Mouse (Mus musculus) neural tube, embryonic 13.5 days (tissue): ENCODE measurements around the gene Ear6. TPM values are rescaled to one million over a fixed set of nuclear protein-coding genes. Genes with fewer than 3 reads are reported as not detected.
"Not testable (repeated sequence)": the region's sequence is repeated elsewhere in the genome, so short reads cannot be mapped to it uniquely, and the experiment has no call there.

Experiments
- ATAC-seq: fragments of 200-750 bp; cut with Nextera tagmentation; 2 replicates; pipeline ENCODE4 v1.8.0; 2017; ENCODE audit warnings: low read depth, mild to moderate bottlenecking, moderate TSS enrichment, moderate library complexity
- H3K27ac ChIP-seq: fragments of 300-500 bp; sonication (generic); replicated peaks from 2 replicates; pipeline ENCODE4 v1.5.1; 2015; ENCODE audit warnings: moderate library complexity, mild to moderate bottlenecking, inconsistent platforms
- H3K27me3 ChIP-seq: fragments of 300-500 bp; sonication (generic); 2 replicates; pipeline ENCODE4 v1.6.1; 2015; ENCODE audit warnings: mild to moderate bottlenecking, inconsistent platforms
- H3K36me3 ChIP-seq: fragments of 300-500 bp; sonication (generic); 2 replicates; pipeline ENCODE4 v1.6.1; 2015; ENCODE audit warnings: mild to moderate bottlenecking, inconsistent platforms
- H3K4me1 ChIP-seq: fragments of 300-500 bp; sonication (generic); replicated peaks from 2 replicates; pipeline ENCODE4 v1.6.1; 2015; ENCODE audit warnings: inconsistent platforms
- H3K4me2 ChIP-seq: fragments of 300-500 bp; sonication (generic); 2 replicates; pipeline ENCODE4 v1.6.1; 2015; ENCODE audit warnings: inconsistent platforms, mild to moderate bottlenecking, moderate library complexity
- H3K4me3 ChIP-seq: fragments of 300-500 bp; sonication (generic); 2 replicates; pipeline ENCODE4 v1.5.1; 2015; ENCODE audit warnings: mild to moderate bottlenecking, inconsistent platforms
- H3K9ac ChIP-seq: fragments of 300-500 bp; sonication (generic); 2 replicates; pipeline ENCODE4 v1.6.1; 2015; ENCODE audit warnings: moderate library complexity, mild to moderate bottlenecking, inconsistent platforms
- H3K9me3 ChIP-seq: fragments of 300-500 bp; sonication (generic); 2 replicates; pipeline ENCODE4 v1.6.1; 2016; ENCODE audit warnings: inconsistent platforms
- WGBS: fragments of 180-500 bp; shearing (Covaris S2); methylation state at CpG from one replicate; pipeline ENCODE4 v1.1.7; 2015; 5-methylcytosine and 5-hydroxymethylcytosine counted together
- polyA plus RNA-seq: library from polyadenylated mRNA; unstranded; fragments of >200 nt; fragmentation: Nextera tagmentation; extraction: Ambion mirVana; gene quantifications from 2 replicates; pipeline ENCODE4 v1.2.1, GENCODE M21; 2015

The Ear6 gene
- not detected in 2 replicates for polyA plus RNA-seq

DNA sequence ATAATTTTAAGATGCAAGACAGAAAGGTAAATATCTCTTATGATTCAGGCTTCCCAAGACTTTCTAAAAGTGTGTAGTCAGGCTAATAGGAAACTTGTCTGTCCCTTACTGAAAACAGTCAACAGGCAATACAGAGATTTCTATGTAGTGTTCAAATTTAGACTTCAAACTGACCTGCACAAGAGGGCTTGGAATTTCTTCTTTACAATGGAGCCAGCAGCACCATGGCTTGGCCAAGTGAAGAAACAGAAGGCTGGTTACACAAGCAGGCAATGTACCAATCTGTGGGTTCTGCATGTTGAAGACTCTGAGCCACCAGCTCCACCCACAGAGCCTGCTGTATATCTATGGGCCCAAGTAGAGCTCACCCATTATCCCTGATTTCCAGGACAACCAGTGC lies at the start of gene Ear6:
Ear6 (plus strand) TSS at position 301 of the 400 bp plus-strand sequence.
- Histone ChIP-seq H3K4me2 (no peak within 1 kb of the TSS), H3K27ac (no peak within 1 kb of the TSS), H3K4me3 (no peak within 1 kb of the TSS), H3K9me3 (no peaks in the 10 kb centered on the region), H3K36me3 (no peaks in the 10 kb centered on the region), H3K4me1 (no peaks in the 10 kb centered on the region), H3K9ac (no peak within 1 kb of the TSS), H3K27me3 (no peaks in the 10 kb centered on the region)
- no peak for ATAC-seq

DNA sequence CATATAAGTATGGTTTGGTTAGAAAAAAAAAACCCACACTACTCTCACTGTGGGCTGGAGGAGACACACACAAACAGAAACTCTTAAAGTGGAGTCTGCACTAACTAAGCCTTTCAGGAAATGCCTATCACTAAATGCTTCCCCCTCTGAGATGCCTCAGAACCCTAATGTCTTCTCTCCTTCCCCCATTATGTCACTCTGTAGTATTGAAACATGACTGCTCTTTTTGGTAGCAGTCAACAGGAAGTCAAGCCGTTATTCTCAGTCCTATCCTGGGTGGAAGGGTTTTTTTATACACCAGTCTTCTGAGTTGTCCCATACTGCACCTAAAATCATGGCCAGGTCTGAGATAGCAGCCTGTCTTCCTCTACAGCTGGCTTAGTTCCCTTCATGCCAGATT lies 26.9 kb upstream of the Ear6 start:
- no peak overlapping the region for H3K4me3 ChIP-seq

DNA sequence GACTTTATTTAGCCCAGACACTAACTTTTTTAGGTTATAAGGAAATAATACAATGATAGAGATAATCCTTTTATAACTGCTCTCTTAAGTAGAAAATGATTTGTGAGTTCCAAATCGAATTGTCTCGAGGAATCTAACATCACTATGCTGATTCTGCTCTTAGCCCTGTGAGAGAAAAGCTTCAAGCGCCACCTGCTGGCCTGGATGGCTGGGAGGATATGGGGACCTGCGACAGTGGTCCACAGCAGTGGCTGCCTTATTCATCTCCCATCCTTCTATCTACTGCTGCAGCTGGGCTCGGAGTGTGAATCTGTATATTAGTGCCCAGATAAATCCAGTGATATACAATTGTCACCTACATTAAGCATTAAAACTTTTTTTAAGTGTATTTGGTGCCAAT lies 25.7 kb upstream of the Ear6 start:
- 36% methylated on average over 5 of the region's 5 CpGs for WGBS
- H3K4me1 ChIP-seq, H3K27me3 ChIP-seq, H3K36me3 ChIP-seq, H3K4me3 ChIP-seq, ATAC-seq, H3K9ac ChIP-seq, H3K27ac ChIP-seq, H3K9me3 ChIP-seq, H3K4me2 ChIP-seq: not testable (repeated sequence)

More for the DNA sequence above, 26.9 kb upstream of the Ear6 start:
- Histone ChIP-seq H3K27me3 (no peaks in the 10 kb centered on the region), H3K36me3 (no peaks in the 10 kb centered on the region), H3K4me2 (no peak overlapping the region), H3K27ac (no peak overlapping the region), H3K9ac (no peak overlapping the region), H3K9me3 (no peaks in the 10 kb centered on the region), H3K4me1 (no peaks in the 10 kb centered on the region)
- 91% methylated on average over 1 of the region's 1 CpGs for WGBS
- ATAC-seq: no peak

DNA sequence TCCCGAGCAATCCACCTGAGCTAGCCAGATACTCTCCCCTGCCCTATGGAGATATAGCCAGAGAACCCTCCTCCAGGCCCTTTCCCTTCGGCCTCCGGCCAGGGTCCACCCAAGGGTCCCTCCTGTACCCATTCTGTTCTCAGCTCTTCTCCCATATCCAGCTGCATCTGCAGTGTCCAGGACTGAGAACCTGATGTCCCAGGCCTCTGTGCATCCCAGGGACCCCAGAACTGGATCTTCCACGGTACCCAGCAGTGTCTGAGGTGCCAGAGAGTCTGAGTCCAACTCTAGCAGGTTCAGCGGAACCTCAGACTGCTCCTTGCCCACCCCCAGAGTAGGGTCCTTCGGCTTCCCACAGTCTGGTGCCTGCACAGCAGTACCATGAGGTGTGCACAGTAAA lies 24.3 kb upstream of the Ear6 start:
- no peak overlapping the region for H3K27ac ChIP-seq
- H3K36me3 ChIP-seq: no peaks in the 10 kb centered on the region
- H3K4me2 ChIP-seq: no peak overlapping the region
- WGBS: 80% methylated on average over 6 of the region's 6 CpGs
- H3K4me3 ChIP-seq: no peak overlapping the region
- H3K27me3 ChIP-seq: no peaks in the 10 kb centered on the region
- no peak for ATAC-seq
- H3K9ac ChIP-seq: no peak overlapping the region
- H3K9me3 ChIP-seq: no peaks in the 10 kb centered on the region
- H3K4me1 ChIP-seq: no peaks in the 10 kb centered on the region

DNA sequence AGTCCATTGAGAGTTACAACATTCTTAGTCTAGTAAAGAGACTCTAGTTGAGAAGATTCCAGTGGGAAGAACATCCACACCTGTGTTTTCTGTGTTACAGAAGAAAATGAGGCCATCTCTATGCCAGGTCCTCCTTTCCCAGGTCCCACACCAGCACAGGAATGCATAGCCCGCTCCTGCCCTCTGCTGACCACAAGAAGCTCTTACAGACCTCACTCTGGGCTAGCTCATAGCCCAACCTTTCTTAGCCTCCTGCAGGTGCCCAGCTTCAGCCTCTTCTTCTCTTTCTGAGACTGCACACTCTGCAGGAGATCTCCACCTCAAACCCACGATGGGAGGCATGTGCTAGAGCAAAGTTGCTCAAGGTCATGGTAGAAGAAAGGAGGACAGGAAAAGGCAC lies 15.0 kb upstream of the Ear6 start:
- H3K27me3 ChIP-seq, H3K4me3 ChIP-seq, H3K9me3 ChIP-seq, H3K4me1 ChIP-seq, H3K36me3 ChIP-seq, H3K4me2 ChIP-seq, H3K9ac ChIP-seq, ATAC-seq, H3K27ac ChIP-seq: not testable (repeated sequence)
- WGBS: 29% methylated on average over 2 of the region's 2 CpGs

DNA sequence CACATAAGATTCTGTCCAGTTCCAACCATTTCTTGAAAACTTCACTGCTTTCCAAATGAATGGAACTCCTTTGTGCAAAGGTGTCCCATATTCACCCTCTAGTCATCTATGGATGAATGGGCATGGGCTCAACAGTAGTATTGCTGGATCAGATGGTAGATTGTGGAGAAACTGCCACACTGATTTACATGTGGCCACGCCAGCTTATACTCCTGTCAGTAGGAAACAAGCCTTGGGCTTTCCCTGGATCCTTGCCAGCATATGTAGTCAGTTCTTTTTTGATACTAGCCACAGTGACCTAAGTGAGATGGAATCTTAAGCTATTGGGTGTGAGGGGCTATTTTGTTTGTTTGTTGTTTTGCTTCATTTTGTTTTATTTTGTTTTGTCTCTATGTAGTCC lies 11.2 kb upstream of the Ear6 start:
- 74% methylated on average over 1 of the region's 1 CpGs for WGBS
- no peak for ATAC-seq
- no peak overlapping the region for H3K9ac ChIP-seq

DNA sequence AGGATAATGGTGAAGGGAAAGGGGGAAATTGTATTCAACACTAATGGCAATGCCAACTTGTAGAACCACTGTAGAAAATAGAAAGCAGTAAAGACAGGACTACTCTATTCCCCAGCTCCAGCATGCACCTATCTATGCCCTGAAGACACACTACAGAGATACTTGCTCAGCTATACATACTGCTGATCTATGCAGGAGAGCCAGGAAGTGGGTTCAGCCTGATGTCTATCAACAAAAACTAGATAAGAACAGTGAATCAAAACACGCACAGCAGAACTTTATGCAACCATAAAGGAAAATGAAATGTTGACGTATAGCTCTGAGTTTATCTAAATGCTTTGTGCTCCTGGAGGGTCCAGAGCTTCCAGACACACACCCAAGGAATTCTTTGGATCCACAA lies 10.7 kb upstream of the Ear6 start:
- Histone ChIP-seq H3K4me2 (no peak overlapping the region), H3K36me3 (no peaks in the 10 kb centered on the region), H3K4me3 (no peak overlapping the region), H3K4me1 (no peaks in the 10 kb centered on the region), H3K9ac (no peak overlapping the region), H3K27ac (no peak overlapping the region), H3K9me3 (no peaks in the 10 kb centered on the region), H3K27me3 (no peaks in the 10 kb centered on the region)
- ATAC-seq: no peak
- WGBS: 92% methylated on average over 2 of the region's 2 CpGs

More for the DNA sequence above, 11.2 kb upstream of the Ear6 start:
- no peak overlapping the region for H3K27ac ChIP-seq
- H3K9me3 ChIP-seq: no peaks in the 10 kb centered on the region
- no peaks in the 10 kb centered on the region for H3K27me3 ChIP-seq
- H3K4me1 ChIP-seq: no peaks in the 10 kb centered on the region
- no peak overlapping the region for H3K4me3 ChIP-seq
- H3K4me2 ChIP-seq: no peak overlapping the region
- H3K36me3 ChIP-seq: no peaks in the 10 kb centered on the region

DNA sequence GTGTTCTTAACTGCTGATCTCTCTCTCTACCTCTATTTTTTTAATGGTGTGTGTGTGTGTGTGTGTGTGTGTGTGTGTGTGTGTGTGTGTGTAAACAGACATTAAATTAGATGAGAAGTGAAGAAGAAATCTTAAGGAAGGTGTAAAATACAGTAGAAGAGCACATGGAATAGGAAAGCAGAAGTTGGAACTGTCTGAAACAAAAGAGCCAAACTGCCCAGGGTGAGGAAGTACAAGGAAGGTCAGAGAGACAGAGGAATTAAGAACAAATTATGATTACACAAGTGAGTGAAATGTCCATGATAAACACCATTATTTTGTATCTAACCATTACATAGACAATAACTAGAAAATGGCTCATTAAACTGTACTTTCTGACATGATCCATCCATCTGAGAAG lies 9.6 kb upstream of the Ear6 start:
- Histone ChIP-seq H3K4me1 (no peaks in the 10 kb centered on the region), H3K27ac (no peak overlapping the region), H3K9me3 (no peaks in the 10 kb centered on the region), H3K4me3 (no peak overlapping the region), H3K36me3 (no peaks in the 10 kb centered on the region), H3K4me2 (no peak overlapping the region), H3K9ac (no peak overlapping the region), H3K27me3 (no peaks in the 10 kb centered on the region)
- ATAC-seq: no peak

DNA sequence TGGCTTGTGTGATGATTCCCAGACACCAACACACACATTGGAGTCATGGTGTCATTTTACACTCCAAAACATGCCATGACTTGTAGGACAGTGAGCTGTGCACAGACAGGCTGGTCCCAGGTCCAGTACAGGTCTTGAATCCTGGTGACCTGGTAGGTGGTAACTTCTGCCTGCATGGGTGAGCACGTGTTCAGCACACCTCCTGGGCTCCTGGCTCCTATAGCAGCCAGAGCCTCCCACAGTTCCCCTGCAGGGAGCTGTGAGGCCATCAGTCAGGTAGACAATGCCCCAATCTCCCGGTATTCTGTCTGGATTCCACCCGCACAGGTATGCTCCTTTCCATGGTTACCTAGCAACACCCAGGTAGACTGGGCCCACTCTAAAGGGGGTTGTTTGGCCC lies 6.9 kb upstream of the Ear6 start:
- Histone ChIP-seq H3K36me3 (no peaks in the 10 kb centered on the region), H3K27me3 (no peaks in the 10 kb centered on the region), H3K4me2 (no peak overlapping the region), H3K27ac (no peak overlapping the region), H3K9ac (no peak overlapping the region), H3K4me3 (no peak overlapping the region), H3K4me1 (no peaks in the 10 kb centered on the region), H3K9me3 (no peaks in the 10 kb centered on the region)
- 71% methylated on average over 3 of the region's 3 CpGs for WGBS
- no peak for ATAC-seq

DNA sequence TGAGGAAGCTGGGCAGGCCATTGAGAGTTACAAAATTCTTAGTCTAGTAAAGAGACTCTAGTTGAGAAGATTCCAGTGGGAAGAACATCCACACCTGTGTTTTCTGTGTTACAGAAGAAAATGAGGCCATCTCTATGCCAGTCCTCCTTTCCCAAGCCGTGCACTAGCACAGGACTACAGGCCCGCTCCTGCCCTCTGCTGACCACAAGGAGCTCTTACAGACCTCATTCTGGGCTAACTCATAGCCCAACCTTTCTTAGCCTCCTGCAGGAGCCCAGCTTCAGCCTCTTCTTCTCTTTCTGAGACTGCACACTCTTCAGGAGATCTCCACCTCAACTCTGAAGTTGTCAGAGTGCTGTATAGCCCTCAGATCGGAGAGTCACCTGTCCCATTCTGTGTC lies 2.5 kb upstream of the Ear6 start:
- not testable (repeated sequence) for H3K4me2 ChIP-seq, ATAC-seq, H3K4me1 ChIP-seq, H3K36me3 ChIP-seq, H3K9ac ChIP-seq, H3K27me3 ChIP-seq, H3K4me3 ChIP-seq, H3K27ac ChIP-seq, H3K9me3 ChIP-seq
- 51% methylated on average over 3 of the region's 3 CpGs for WGBS

DNA sequence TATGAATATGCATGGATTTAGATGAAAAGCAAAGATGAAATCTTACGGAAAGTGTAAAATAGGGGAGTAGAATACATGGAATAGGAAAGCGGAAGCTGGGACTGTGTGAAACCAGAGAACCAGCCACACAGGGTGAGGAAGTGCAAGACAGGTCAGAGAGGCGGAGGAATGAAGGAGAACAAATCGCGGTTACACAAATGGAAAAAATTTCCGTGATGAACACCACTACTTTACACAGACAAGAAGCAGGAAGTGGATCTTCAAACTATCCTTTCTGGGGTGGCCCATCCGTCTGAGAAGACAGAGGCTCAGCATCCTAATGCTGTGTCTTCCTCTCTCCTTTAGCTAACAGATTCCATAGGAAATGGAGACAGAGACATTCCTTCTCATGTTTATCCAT lies 1.8 kb downstream of the Ear6 start:
- not testable (repeated sequence) for H3K9me3 ChIP-seq, H3K9ac ChIP-seq, H3K36me3 ChIP-seq, H3K4me1 ChIP-seq, H3K27ac ChIP-seq, ATAC-seq, H3K27me3 ChIP-seq, H3K4me3 ChIP-seq, H3K4me2 ChIP-seq
- 92% methylated on average over 7 of the region's 7 CpGs for WGBS

DNA sequence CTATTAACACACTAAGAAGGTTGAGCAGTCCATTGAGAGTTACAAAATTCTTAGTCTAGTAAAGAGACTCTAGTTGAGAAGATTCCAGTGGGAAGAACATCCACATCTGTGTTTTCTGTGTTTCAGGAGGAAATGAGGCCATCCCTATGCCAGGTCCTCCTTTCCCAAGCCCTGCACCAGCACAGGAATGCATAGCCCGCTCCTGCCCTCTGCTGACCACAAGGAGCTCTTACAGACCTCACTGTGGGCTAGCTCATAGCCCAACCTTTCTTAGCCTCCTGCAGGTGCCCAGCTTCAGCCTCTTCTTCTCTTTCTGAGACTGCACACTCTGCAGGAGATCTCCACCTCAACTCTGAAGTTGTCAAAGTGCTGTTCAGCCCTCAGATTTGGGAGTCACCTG lies 10.1 kb downstream of the Ear6 start:
- H3K4me2 ChIP-seq, H3K36me3 ChIP-seq, H3K9me3 ChIP-seq, H3K4me3 ChIP-seq, H3K27ac ChIP-seq, H3K9ac ChIP-seq, H3K4me1 ChIP-seq, ATAC-seq, H3K27me3 ChIP-seq: not testable (repeated sequence)
- 4% methylated on average over 1 of the region's 1 CpGs for WGBS

DNA sequence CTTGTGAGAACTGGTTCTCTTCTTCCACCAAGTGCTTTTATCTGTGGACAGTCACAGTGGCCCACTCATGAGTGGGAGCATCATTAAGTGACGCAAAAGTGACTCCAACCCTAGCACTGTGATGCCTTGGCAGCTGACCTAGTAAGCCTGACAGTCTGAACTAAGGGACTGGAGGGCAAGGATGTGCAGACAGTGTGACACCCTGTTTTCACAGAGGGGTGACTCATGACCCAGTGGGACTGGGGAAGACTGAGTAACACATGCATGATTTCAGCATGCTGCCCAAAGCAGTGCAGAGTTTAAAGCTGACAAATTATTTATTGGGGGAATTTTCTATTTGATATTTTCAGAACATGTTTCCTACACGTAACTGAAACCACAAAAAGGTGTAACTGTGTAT lies 17.3 kb downstream of the Ear6 start:
- no peaks in the 10 kb centered on the region for H3K9me3 ChIP-seq
- H3K9ac ChIP-seq: no peak overlapping the region
- no peak overlapping the region for H3K4me2 ChIP-seq
- no peaks in the 10 kb centered on the region for H3K36me3 ChIP-seq
- no peak overlapping the region for H3K4me3 ChIP-seq
- 78% methylated on average over 2 of the region's 2 CpGs for WGBS
- ATAC-seq: no peak
- no peak overlapping the region for H3K27ac ChIP-seq
- no peaks in the 10 kb centered on the region for H3K27me3 ChIP-seq
- no peaks in the 10 kb centered on the region for H3K4me1 ChIP-seq

DNA sequence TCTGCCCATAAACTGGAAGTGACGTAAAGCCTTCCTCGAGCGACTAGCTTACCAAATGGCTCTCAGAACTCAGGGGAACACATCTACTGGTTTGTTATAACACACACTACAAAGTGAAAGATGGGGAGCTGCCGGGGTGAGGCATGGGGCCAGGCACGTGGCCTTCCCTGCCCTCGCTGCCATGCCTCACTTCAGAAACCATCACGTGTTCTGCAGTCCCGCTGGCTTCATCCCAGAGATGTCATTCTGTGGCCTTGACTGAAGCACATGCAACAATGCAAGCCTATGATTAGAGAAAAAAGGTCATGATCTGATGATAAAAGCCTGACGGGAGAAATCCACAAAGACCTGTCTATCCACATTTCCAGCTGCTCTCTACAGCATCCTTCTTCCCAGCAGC lies 18.2 kb downstream of the Ear6 start:
- no peak overlapping the region for H3K4me3 ChIP-seq
- no peak overlapping the region for H3K4me2 ChIP-seq
- H3K9me3 ChIP-seq: no peaks in the 10 kb centered on the region
- H3K36me3 ChIP-seq: no peaks in the 10 kb centered on the region
- H3K4me1 ChIP-seq: no peaks in the 10 kb centered on the region
- ATAC-seq: no peak
- no peak overlapping the region for H3K9ac ChIP-seq
- no peak overlapping the region for H3K27ac ChIP-seq
- no peaks in the 10 kb centered on the region for H3K27me3 ChIP-seq
- WGBS: 78% methylated on average over 9 of the region's 9 CpGs
